Mouse (Mus musculus) myocyte (in vitro differentiated cells): ENCODE results near the gene Gbx1. TPM values are rescaled to one million over a fixed set of nuclear protein-coding genes. Genes with fewer than 3 reads are reported as not detected.
"Not testable (repeated sequence)": the region's sequence is repeated elsewhere in the genome, so short reads cannot be mapped to it uniquely, and the experiment has no call there.

Experiments
- H3K27me3 ChIP-seq: one replicate; pipeline ENCODE4 v1.6.1; 2011; ENCODE audit not compliant: control insufficient read depth, insufficient read depth, insufficient read length
- H3K36me3 ChIP-seq: one replicate; pipeline ENCODE4 v1.6.1; 2011; ENCODE audit not compliant: control insufficient read depth, insufficient read depth
- H3K4me2 ChIP-seq: one replicate; pipeline ENCODE4 v1.6.1; 2011; ENCODE audit warnings: low read depth, control low read depth
- H3K4me3 ChIP-seq: one replicate; pipeline ENCODE4 v1.5.1; 2011; ENCODE audit warnings: mild to moderate bottlenecking, control low read depth, moderate library complexity
- H3K79me2 ChIP-seq: one replicate; pipeline ENCODE4 v1.6.1; 2011; ENCODE audit not compliant: control insufficient read depth, insufficient read depth
- H3ac ChIP-seq: one replicate; pipeline ENCODE4 v1.6.1; 2011; ENCODE audit not compliant: control insufficient read depth, insufficient read length
- CEBPB ChIP-seq: IDR thresholded peaks from 2 replicates; pipeline ENCODE4 v1.6.1; 2011; ENCODE audit warnings: mild to moderate bottlenecking, moderate library complexity; ENCODE audit not compliant: poor library complexity, insufficient read depth, severe bottlenecking
- E2F4 ChIP-seq: IDR thresholded peaks from one replicate; pipeline ENCODE4 v1.6.1; 2011; ENCODE audit warnings: mild to moderate bottlenecking, control low read depth, moderate library complexity; ENCODE audit not compliant: insufficient read depth
- MAX ChIP-seq: IDR thresholded peaks from one replicate; pipeline ENCODE4 v1.6.1; 2011; ENCODE audit warnings: low read depth, mild to moderate bottlenecking, control low read depth
- MYOD1 ChIP-seq, 3 experiments: IDR thresholded peaks; one replicate each; pipeline ENCODE4 v1.6.1; 2011; ENCODE audit warnings: control low read depth in 2 of 3, low read depth in 2 of 3, mild to moderate bottlenecking in 2 of 3, moderate library complexity in 1 of 3; ENCODE audit not compliant: insufficient read length in 2 of 3, control insufficient read depth in 1 of 3
- MYOG ChIP-seq, 3 experiments: IDR thresholded peaks; one replicate each; pipeline ENCODE4 v1.6.1; 2011; ENCODE audit warnings: control low read depth in 2 of 3, low read depth in 2 of 3, mild to moderate bottlenecking in 2 of 3; ENCODE audit not compliant: insufficient read length in 2 of 3, control insufficient read depth in 1 of 3, insufficient read depth in 1 of 3
- POLR2A ChIP-seq: IDR thresholded peaks from one replicate; pipeline ENCODE4 v1.6.1; 2011; ENCODE audit warnings: low read depth, mild to moderate bottlenecking, control low read depth, moderate library complexity; ENCODE audit not compliant: insufficient read length
- POLR2AphosphoS2 ChIP-seq: IDR thresholded peaks from one replicate; pipeline ENCODE4 v1.6.1; 2011; ENCODE audit warnings: low read depth, control low read depth; ENCODE audit not compliant: insufficient read length
- REST ChIP-seq: IDR thresholded peaks from one replicate; pipeline ENCODE4 v1.6.1; 2011; ENCODE audit warnings: mild to moderate bottlenecking, control low read depth, moderate library complexity; ENCODE audit not compliant: insufficient read depth, insufficient read length
- SRF ChIP-seq: IDR thresholded peaks from one replicate; pipeline ENCODE4 v1.6.1; 2011; ENCODE audit warnings: low read depth; ENCODE audit not compliant: control insufficient read depth, insufficient read length
- TCF12 ChIP-seq: IDR thresholded peaks from one replicate; pipeline ENCODE4 v1.6.1; 2011; ENCODE audit warnings: mild to moderate bottlenecking, control low read depth; ENCODE audit not compliant: poor library complexity, insufficient read depth, severe bottlenecking
- TCF3 ChIP-seq: IDR thresholded peaks from one replicate; pipeline ENCODE4 v1.6.1; 2011; ENCODE audit warnings: low read depth, control low read depth; ENCODE audit not compliant: insufficient read length
- USF1 ChIP-seq: IDR thresholded peaks from one replicate; pipeline ENCODE4 v1.6.1; 2011; ENCODE audit warnings: low read depth, mild to moderate bottlenecking, control low read depth, moderate library complexity
- polyA plus RNA-seq: library from polyadenylated mRNA; unstranded; fragments of >200 nt; fragmentation: generic; extraction: Trizol; gene quantifications from one replicate; pipeline ENCODE4 v1.2.1, GENCODE M21; 2012; ENCODE audit warnings: missing spikeins

The Gbx1 gene
- polyA plus RNA-seq = 2.5 TPM

DNA sequence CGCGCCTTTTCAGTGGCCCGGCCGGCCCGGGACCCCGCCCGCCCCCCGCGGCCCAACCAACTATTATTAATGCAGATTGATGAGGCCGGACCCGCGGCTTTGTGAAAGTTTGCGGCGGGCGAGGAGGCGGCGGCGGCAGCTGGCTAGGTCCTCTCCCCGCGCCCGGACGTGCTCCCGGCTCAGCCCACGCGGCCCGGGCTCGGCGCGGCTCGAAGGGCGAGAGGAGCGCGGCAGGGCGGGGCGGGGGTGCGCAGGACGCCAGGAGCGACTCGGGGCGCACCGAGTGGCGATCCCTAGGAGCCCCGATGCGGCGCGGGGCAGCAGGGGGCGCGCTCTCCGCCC is at the start of gene Gbx1:
Gene Gbx1, minus strand, starts transcription at position 314 of the 342 bp plus-strand sequence.
- peaks cover 74% of the 10 kb centered on the region for H3K27me3 ChIP-seq
- H3K36me3 ChIP-seq = no peaks in the 10 kb centered on the region
- peak within 1 kb of the TSS; percentile 15 for H3ac ChIP-seq
- no peak for TF ChIP-seq POLR2A
- TF ChIP-seq MYOD1 (IDR thresholded peaks at IDR 0.05; ENCODE audit: control insufficient read depth in 1 of 3, insufficient read length in 2 of 3, low read depth in 2 of 3) = peak in 1 of 3 experiments; percentile 19
- TF ChIP-seq TCF3 = no peak
- no peak for TF ChIP-seq SRF
- no peak for TF ChIP-seq USF1
- TF ChIP-seq MYOG (IDR thresholded peaks at IDR 0.05; ENCODE audit: control insufficient read depth in 1 of 3, insufficient read depth in 1 of 3, insufficient read length in 2 of 3, low read depth in 2 of 3) = peak in 1 of 3 experiments; percentile 16
- TF ChIP-seq MAX = no peak
- TF ChIP-seq CEBPB = no peak
- H3K4me3 ChIP-seq = no peak within 1 kb of the TSS
- no peaks in the 10 kb centered on the region for H3K79me2 ChIP-seq
- H3K4me2 ChIP-seq = peak within 1 kb of the TSS; percentile 18

DNA sequence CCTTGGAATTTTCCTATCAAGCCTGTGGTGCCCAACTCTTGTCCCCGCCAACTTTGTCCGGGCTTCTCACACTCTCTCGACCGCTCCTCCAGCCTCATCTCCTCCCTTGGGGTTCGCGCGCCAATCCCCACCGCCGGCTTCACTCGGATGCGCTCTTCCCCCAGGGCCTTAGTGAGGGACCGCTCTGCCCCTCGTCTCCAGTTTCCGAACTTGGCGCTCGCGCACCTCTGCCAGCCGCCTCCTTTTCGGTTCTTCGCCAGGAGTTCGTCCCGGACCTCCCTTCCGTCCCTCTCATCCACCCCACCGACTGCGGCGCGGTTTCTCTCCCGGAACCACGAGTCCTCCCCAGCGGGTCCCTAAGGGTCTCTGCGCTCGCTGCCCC is 49.8 kb upstream of the Gbx1 start:
- H3K36me3 ChIP-seq = peaks cover 31% of the 10 kb centered on the region
- no peaks in the 10 kb centered on the region for H3K27me3 ChIP-seq
- peak overlapping the region; percentile 77 for H3ac ChIP-seq
- TF ChIP-seq MAX (no peak), TCF12 (no peak), MYOD1 (IDR thresholded peaks at IDR 0.05; ENCODE audit: control insufficient read depth in 1 of 3, insufficient read length in 2 of 3, low read depth in 2 of 3) (no peak), TCF3 (no peak), REST (no peak)
- H3K79me2 ChIP-seq = peaks cover 27% of the 10 kb centered on the region
- H3K4me2 ChIP-seq = peak overlapping the region; percentile 96
- peak overlapping the region; percentile 87 for H3K4me3 ChIP-seq

DNA sequence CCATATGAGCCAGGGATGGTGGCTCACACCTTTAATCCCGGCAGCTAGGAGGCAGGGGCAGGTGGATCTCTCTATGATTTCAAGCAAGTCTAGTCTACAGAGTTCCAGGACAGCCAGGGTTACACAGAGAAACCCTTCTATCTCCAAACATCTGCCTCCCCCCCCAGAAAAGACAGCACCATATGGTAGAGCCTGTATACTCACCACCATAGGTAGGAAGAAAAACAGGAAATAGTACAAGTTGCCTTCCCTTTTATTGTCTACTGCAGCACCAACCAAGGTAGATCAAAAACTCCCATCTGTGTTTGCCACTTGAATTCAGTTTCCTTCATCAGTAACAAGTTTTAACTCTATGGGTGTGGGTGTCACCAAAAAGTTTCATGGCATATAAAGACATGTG is 48.9 kb upstream of the Gbx1 start:
- H3K79me2 ChIP-seq = peaks cover 27% of the 10 kb centered on the region
- H3K4me3 ChIP-seq = peak overlapping the region; percentile 87
- peak overlapping the region; percentile 96 for H3K4me2 ChIP-seq
- peaks cover 39% of the 10 kb centered on the region for H3K36me3 ChIP-seq
- TF ChIP-seq TCF12 (no peak), SRF (no peak), POLR2AphosphoS2 (no peak), POLR2A (no peak), MYOD1 (IDR thresholded peaks at IDR 0.05; ENCODE audit: control insufficient read depth in 1 of 3, insufficient read length in 2 of 3, low read depth in 2 of 3) (no peak), MAX (no peak), USF1 (no peak), CEBPB (no peak), E2F4 (no peak), REST (no peak), MYOG (IDR thresholded peaks at IDR 0.05; ENCODE audit: control insufficient read depth in 1 of 3, insufficient read depth in 1 of 3, insufficient read length in 2 of 3, low read depth in 2 of 3) (no peak), TCF3 (no peak)
- no peak overlapping the region for H3ac ChIP-seq
- H3K27me3 ChIP-seq = no peaks in the 10 kb centered on the region

GRCm38 (mm10) chr5:24556709-24557108 is 29.7 kb upstream of the Gbx1 start, which contains the start of gene 4931409K22Rik:
Gene 4931409K22Rik, minus strand, starts transcription at chr5:24556809.
- Histone ChIP-seq H3K4me2 (no peak within 1 kb of the TSS), H3K4me3 (no peak within 1 kb of the TSS), H3K79me2 (no peaks in the 10 kb centered on the region), H3ac (no peak within 1 kb of the TSS), H3K27me3 (peaks cover 35% of the 10 kb centered on the region), H3K36me3 (no peaks in the 10 kb centered on the region)
- TF ChIP-seq MYOG (IDR thresholded peaks at IDR 0.05; ENCODE audit: control insufficient read depth in 1 of 3, insufficient read depth in 1 of 3, insufficient read length in 2 of 3, low read depth in 2 of 3) = no peak
- TF ChIP-seq POLR2A = no peak
- no peak for TF ChIP-seq MYOD1 (IDR thresholded peaks at IDR 0.05; ENCODE audit: control insufficient read depth in 1 of 3, insufficient read length in 2 of 3, low read depth in 2 of 3)
- no peak for TF ChIP-seq TCF12
- TF ChIP-seq TCF3 = no peak
- no peak for TF ChIP-seq SRF
- no peak for TF ChIP-seq POLR2AphosphoS2
- no peak for TF ChIP-seq CEBPB
- TF ChIP-seq E2F4 = no peak
- TF ChIP-seq REST = no peak
- no peak for TF ChIP-seq USF1
- TF ChIP-seq MAX = no peak

DNA sequence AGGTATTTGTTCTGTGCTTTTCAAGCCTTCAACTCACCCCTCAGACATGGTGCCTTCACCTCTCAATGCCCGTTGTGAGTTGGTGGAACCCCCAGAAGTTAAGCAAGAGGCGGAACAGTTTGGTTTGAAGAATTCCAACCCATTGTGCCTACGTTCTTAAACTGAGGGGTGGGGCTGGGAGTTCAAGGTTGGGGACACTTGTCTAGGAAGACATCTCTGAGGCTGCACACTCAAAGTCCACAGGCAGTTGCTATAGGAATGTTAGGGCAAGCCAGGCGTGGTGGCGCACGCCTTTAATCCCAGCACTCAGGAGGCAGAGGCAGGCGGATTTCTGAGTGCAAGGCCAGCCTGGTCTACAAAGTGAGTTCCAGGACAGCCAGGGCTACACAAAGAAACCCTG is 28.3 kb upstream of the Gbx1 start:
- H3K79me2 ChIP-seq, H3ac ChIP-seq: not testable (repeated sequence)

More for the DNA sequence above, 28.3 kb upstream of the Gbx1 start:
- not testable (repeated sequence) for H3K4me2 ChIP-seq, H3K36me3 ChIP-seq, H3K4me3 ChIP-seq
- peaks cover 49% of the 10 kb centered on the region for H3K27me3 ChIP-seq
